Mouse (Mus musculus) cortical plate, adult 2 months (tissue): ENCODE measurements around the gene Dkc1. TPM values are rescaled to one million over a fixed set of nuclear protein-coding genes. Genes with fewer than 3 reads are reported as not detected.
A peak's percentile ranks its signal among the peaks of the same experiment; 100 is the strongest.

Experiments
- H3K27ac ChIP-seq: fragments of 200-500 bp; 2 replicates; pipeline ENCODE4 v1.5.1; 2012; ENCODE audit warnings: low read length, control low read depth, inconsistent platforms; ENCODE audit not compliant: insufficient read depth
- H3K4me1 ChIP-seq: fragments of 200-500 bp; 2 replicates; pipeline ENCODE4 v1.6.1; 2011; ENCODE audit warnings: low read length; ENCODE audit not compliant: control insufficient read depth, insufficient read depth
- H3K4me3 ChIP-seq: fragments of 200-500 bp; 2 replicates; pipeline ENCODE4 v1.5.1; 2011; ENCODE audit warnings: mild to moderate bottlenecking, low read length, control low read depth; ENCODE audit not compliant: insufficient read depth
- CTCF ChIP-seq: fragments of 200-500 bp; IDR thresholded peaks from 2 replicates; pipeline ENCODE4 v1.5.1; 2011; ENCODE audit warnings: mild to moderate bottlenecking, control low read depth, low read length; ENCODE audit not compliant: insufficient read depth; ENCODE audit errors: extremely low read depth
- POLR2A ChIP-seq: fragments of 200-500 bp; IDR thresholded peaks from 2 replicates; pipeline ENCODE4 v1.6.1; 2011; ENCODE audit warnings: mild to moderate bottlenecking, low read length, control low read depth; ENCODE audit not compliant: insufficient read depth; ENCODE audit errors: extremely low read depth
- polyA plus RNA-seq: library from polyadenylated mRNA; depleted of rRNA; stranded (reverse); fragments of >200 nt; gene quantifications from 2 replicates; pipeline ENCODE4 v1.2.3, GENCODE M21; 2012

Dkc1 gene
- polyA plus RNA-seq, 1 experiment: 32.5 TPM

DNA sequence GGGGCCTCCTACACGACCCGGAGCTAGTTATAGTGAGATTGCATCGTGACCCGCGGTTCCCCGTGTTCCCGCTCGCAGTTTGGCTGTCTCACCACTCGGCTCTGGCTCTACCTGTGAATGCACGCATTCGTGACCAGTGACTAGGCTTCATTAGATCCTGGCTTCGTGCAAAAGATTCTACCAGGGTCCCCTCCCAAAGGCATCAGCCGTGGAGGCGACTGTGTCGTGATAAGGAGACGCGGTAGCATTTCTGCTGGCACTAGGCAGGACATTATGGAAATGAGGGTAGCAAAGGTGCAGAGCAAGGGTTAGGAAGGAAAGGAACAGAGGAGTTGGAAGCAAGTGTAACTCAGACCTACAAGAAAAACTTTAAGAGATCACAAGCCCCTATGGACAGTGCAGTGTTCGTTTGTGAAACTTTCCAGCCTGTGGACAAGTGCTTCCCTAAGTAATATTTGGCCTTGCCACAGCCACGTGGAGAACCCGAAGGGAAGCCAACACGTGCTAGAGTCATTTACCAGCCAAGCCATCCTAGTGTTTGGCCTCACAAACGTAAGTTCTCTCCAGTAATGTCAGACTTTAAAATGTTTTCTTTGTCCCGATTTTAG, 613 bp downstream of the Dkc1 start:
- Histone ChIP-seq H3K4me3 (peak overlapping the region; percentile 65), H3K4me1 (no peaks in the 10 kb centered on the region), H3K27ac (no peak overlapping the region)
- TF ChIP-seq CTCF (no peak), POLR2A (no peak)

DNA sequence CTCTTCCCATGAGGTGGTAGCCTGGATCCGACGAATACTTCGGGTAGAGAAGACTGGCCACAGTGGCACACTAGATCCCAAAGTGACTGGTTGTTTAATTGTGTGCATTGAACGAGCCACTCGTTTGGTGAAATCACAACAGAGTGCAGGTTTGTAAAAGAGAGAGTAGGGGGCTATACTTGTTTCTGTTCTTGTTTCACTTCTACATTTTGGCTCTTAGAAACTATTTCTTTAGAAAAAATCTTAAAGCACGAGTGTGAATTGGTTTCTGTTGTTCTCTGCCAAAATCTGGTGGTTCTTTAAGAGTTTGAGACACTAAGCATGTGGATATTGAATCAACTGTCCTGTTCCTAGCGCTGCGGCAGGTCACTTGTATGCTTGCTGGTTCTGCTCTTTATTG, 3.1 kb downstream of the Dkc1 start:
- Histone ChIP-seq H3K4me1 (no peaks in the 10 kb centered on the region), H3K4me3 (no peak overlapping the region), H3K27ac (no peak overlapping the region)
- TF ChIP-seq CTCF (no peak), POLR2A (no peak)

DNA sequence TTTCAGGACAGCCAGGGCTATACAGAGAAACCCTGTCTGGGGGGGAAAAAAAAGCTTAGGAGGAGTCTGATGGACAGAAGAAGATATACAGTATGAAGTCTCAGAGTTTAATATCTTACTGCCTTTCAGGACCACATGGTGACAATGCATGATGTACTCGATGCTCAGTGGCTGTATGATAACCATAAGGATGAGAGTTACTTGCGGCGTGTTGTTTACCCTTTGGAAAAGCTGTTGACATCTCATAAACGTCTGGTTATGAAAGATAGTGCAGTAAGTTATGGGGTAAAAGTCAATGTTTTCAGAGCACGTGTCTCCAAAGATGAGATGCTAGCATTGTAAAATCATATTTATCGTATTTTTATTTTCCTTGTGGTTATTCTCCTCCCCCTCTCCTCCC, 6.6 kb downstream of the Dkc1 start:
- TF ChIP-seq CTCF (no peak), POLR2A (no peak)
- H3K27ac ChIP-seq: no peak overlapping the region
- no peaks in the 10 kb centered on the region for H3K4me1 ChIP-seq
- no peak overlapping the region for H3K4me3 ChIP-seq

DNA sequence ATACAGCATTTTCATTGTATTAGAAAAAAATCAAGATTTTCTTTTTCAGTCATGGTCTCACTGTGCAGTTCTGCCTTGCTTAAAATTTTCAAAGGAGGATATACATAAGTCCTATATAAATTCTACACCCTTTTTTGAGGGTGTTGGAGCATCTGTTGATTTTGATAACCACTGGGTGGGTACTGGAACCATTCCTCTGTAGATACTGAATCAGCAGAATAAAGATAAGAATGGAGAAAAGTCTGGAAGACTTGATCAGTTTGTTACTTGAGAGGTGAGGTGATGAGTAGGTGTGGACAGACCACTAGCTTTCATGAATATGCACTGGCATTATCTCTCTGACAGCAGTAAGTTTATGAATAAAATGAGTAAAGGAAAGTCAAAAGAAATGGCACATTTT, 19.9 kb downstream of the Dkc1 start:
- TF ChIP-seq POLR2A: no peak
- TF ChIP-seq CTCF: no peak
- Histone ChIP-seq H3K4me3 (no peak overlapping the region), H3K27ac (no peak overlapping the region), H3K4me1 (no peaks in the 10 kb centered on the region)

DNA sequence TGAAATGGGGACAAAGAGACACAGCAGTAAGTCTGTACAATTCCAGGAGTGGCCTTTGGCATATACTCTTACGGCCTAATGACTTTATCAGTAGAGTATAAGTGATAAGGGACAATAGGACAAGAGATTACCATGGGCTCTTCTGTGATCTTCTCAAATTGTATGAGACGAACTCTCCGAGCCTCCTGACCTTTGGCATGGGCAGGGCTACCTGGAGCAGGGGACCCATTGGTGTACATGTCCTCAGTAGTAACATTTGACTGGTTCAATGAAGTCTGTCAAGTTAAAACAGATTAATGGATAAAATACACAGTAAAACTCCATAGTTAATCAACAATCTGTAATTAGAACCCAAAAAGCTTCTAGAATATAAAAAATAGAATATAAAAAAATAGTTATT, 30.0 kb downstream of the Dkc1 start:
- no peak for TF ChIP-seq POLR2A
- TF ChIP-seq CTCF: no peak
- no peak overlapping the region for H3K27ac ChIP-seq
- H3K4me1 ChIP-seq: peaks cover 2% of the 10 kb centered on the region; the same call in 1 of the 2 replicates
- no peak overlapping the region for H3K4me3 ChIP-seq

DNA sequence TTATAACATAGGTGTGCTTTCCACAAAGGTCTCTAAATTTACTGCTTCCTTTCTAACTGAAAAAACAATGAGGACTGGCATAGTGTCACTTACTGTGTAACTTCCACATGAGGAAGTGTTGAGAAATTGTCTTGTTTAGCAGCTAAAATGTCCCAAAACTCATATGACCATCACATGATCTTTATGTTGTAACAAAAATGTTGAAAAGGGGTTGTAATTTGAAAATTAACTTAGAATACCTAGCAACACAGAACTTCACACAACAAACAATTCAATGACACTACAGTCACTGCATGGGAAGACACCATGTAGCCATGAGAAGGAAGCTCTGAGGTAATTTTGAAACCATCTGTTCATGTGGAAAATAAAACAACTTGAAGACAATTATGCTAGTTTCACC, 31.2 kb downstream of the Dkc1 start:
- peaks cover 2% of the 10 kb centered on the region; the same call in 1 of the 2 replicates for H3K4me1 ChIP-seq
- H3K27ac ChIP-seq: no peak overlapping the region
- TF ChIP-seq POLR2A (no peak), CTCF (no peak)
- no peak overlapping the region for H3K4me3 ChIP-seq

DNA sequence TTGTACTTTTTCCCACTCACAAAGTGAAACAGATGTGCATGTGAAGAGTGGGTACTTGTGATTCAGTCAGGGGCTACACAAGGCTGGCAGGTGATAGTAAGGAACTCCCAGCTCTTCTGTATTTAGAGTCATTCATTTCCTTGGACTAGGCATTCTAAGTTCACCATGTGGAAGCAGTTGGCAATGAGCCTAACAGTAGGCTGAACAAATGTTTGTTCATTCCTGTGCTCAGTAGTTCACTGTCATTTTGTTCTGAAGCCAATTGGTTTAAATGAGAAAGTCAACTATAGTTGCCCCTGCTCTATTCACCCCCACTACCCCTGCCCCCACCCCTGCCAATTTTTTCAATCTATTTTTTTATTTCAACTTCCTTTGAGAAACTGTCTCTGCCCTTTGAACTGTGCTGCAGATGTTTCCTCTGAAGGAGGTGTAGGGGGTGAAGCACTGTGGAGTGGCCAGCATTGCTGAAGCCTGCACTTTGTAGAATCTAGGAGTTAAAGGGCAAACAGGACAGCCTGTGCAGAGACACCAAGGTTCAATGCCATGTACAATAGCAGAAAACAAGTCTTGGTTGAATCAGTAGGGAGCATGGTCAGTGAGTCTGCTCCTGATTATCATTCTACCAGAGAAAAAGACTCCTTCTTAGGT, 32.8 kb downstream of the Dkc1 start:
- H3K4me1 ChIP-seq: peaks cover 2% of the 10 kb centered on the region; the same call in 1 of the 2 replicates
- no peak overlapping the region for H3K4me3 ChIP-seq

DNA sequence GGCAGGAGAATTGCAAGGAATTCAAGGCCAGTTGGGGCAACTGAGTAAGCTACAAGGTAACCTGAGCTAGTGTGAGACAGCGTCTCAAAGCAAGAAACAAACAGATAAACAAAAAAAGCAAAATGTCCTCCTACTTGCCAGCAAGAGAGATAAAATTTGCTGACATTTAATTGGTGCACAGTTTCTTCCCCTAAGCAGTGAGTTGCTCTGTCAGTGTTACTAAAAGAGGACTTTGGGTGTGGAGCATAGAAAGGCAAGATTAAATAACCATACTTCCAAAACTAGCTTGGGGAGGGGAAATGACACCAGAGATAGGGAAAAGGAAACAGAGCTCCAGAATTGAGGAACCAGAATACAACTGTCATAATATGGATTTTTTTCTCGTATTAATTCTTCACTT, 33.8 kb downstream of the Dkc1 start:
- Histone ChIP-seq H3K4me1 (peaks cover 2% of the 10 kb centered on the region; the same call in 1 of the 2 replicates), H3K4me3 (peak overlapping the region; percentile 56; the same call in 1 of the 2 replicates), H3K27ac (no peak overlapping the region)
- TF ChIP-seq CTCF: no peak
- TF ChIP-seq POLR2A: no peak

More for the DNA sequence above, 32.8 kb downstream of the Dkc1 start:
- no peak overlapping the region for H3K27ac ChIP-seq
- TF ChIP-seq POLR2A (no peak), CTCF (no peak)

DNA sequence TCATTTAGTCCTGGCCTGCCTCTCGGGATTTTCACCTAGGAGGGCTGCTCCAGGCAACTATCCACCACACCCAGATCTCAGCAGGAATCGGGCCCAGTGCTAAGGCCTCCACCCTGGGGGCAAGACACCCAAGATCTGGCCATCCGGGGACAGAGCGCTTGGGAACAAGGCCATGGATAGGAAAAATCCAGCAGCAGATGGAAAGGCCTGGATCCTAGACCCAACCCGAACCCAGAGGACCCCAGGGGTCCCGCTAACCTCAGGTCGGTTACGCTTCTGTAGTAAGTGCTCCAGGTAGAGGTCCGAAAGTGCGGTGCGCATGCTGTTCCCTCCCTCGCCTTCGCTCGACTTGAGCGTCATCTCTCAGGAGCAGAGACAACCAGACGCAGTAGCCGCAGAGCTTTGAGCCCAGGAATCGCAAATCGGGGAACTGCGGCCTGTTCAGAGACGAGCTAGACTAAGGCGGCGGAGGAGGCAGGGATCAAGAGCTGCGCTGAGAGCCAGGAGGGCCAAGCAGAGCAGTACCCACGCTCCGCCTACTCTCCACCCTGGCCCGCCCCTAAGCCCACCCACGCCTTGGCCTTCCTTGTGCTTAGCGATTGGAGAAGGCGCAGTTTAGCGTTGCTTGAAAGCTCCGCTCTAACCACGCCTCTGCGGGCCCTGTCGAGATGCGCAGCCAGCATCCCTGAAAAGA, 35.0 kb downstream of the Dkc1 start, which contains the start of gene Mpp1:
Gene Mpp1 (minus strand): TSS at position 550 of the 694 bp plus-strand sequence.
- peaks cover 2% of the 10 kb centered on the region; the same call in 1 of the 2 replicates for H3K4me1 ChIP-seq
- TF ChIP-seq CTCF (no peak), POLR2A (peak; percentile 65; the same call in 1 of the 2 replicates)
- peak within 1 kb of the TSS; percentile 25; the same call in 1 of the 2 replicates for H3K27ac ChIP-seq
- H3K4me3 ChIP-seq: peak within 1 kb of the TSS; percentile 56

DNA sequence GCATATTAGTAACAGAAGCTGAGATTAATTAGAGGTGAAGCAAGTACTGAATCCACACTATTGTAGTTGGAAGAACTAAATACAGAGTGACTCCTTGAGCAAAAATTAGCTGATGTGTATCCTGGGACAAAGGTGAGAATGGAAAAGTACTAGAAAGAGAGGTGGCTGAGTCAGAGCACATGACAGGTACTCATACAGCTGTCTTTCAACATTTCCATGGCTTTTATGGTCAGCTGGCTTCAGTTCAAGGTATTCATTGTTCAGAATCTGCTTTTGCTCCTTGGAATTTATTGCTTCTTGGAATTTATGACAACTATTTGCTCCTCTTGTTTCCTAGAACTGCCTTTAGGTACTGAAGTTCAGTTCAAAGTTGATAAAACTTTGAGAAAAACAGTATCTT, 41.3 kb downstream of the Dkc1 start:
- no peak overlapping the region for H3K27ac ChIP-seq
- no peaks in the 10 kb centered on the region for H3K4me1 ChIP-seq
- no peak overlapping the region for H3K4me3 ChIP-seq
- TF ChIP-seq CTCF: no peak
- TF ChIP-seq POLR2A: no peak
